ENCODE assay signal across 22 mouse cellular contexts in genomic region chr11:3813340-3813739, GRCm38 (mm10). TPM values are rescaled to one million over a fixed set of nuclear protein-coding genes. Genes with fewer than 3 reads are reported as not detected.
A peak's percentile ranks its signal among the peaks of the same experiment; 100 is the strongest.
DNase-seq lines count a peak whose midpoint lies in the region; ATAC-seq and TF ChIP-seq lines count a peak whose summit lies in the region.
"Had no signal": no experiment of that assay in that cellular context is flagged by ENCODE, and none has a peak within 500 bp of the region (broad histone marks: within the 10 kb centered on the region; RNA-seq: fewer than 3 reads in every experiment).

No protein-coding gene starts in this region.

- H3K27me3 ChIP-seq in kidney, embryonic 14.5 days (ENCODE audit: control insufficient read depth, insufficient read depth, low read length) = no peaks in the 10 kb centered on the region
- H3K27me3 ChIP-seq in kidney, adult 2 months (replicated peaks; ENCODE audit: control insufficient read depth, insufficient read depth, low read length) = no peaks in the 10 kb centered on the region
- H3K27me3 ChIP-seq in kidney, postnatal 0 days (ENCODE audit: insufficient read depth, low read length) = no peaks in the 10 kb centered on the region
- H3K27me3 ChIP-seq: embryonic facial prominence, embryonic 12.5 days; forebrain, embryonic 15.5 days had no signal

- H3K36me3 ChIP-seq in kidney, embryonic 14.5 days (ENCODE audit: control insufficient read depth, insufficient read depth, low read length) = no peaks in the 10 kb centered on the region
- H3K36me3 ChIP-seq in kidney, adult 2 months (ENCODE audit: control insufficient read depth, insufficient read depth, low read length) = no peaks in the 10 kb centered on the region
- H3K36me3 ChIP-seq in kidney, postnatal 0 days (ENCODE audit: insufficient read depth, low read length) = no peaks in the 10 kb centered on the region
- H3K36me3 ChIP-seq: embryonic facial prominence, embryonic 12.5 days; forebrain, embryonic 15.5 days; hindbrain, embryonic 10.5 days had no signal

- H3K4me1 ChIP-seq in kidney, embryonic 14.5 days (ENCODE audit: control insufficient read depth, insufficient read depth, low read length) = no peaks in the 10 kb centered on the region
- H3K4me1 ChIP-seq in kidney, adult 2 months (ENCODE audit: control insufficient read depth, insufficient read depth, low read length) = peaks cover 24% of the 10 kb centered on the region; the same call in 1 of the 2 replicates
- no peaks in the 10 kb centered on the region for H3K4me1 ChIP-seq in kidney, postnatal 0 days (replicated peaks; ENCODE audit: insufficient read depth, low read length)
- H3K4me1 ChIP-seq: forebrain, embryonic 15.5 days had no signal

- no peak overlapping the region for H3K27ac ChIP-seq in kidney, embryonic 14.5 days (ENCODE audit: low read depth, low read length)
- peak overlapping the region; percentile 61 for H3K27ac ChIP-seq in kidney, adult 2 months (ENCODE audit: insufficient read depth, low read depth, low read length)
- H3K27ac ChIP-seq in kidney, postnatal 0 days = no peak overlapping the region
- H3K27ac ChIP-seq: embryonic facial prominence, embryonic 12.5 days; forebrain, embryonic 15.5 days; heart, adult 2 months; hindbrain, embryonic 10.5 days; hindbrain, embryonic 14.5 days had no signal

- DNase-seq in kidney, adult 11 months = peak; percentile 88
- peak; percentile 95 for DNase-seq in kidney, adult 2 months
- no peak for DNase-seq in kidney, postnatal 0 days (ENCODE audit: low spot score)
- DNase-seq in kidney, postnatal 36 days = peak; percentile 82 to 91
- DNase-seq in cerebellum, postnatal 25 days = no peak
- DNase-seq in left cerebral cortex, postnatal 10 days (ENCODE audit: extremely low spot score in 1 of 2, low spot score in 2 of 2) = no peak
- no peak for DNase-seq in adrenal gland, adult (ENCODE audit: inconsistent age in 2 of 2, low spot score in 1 of 2)
- DNase-seq: adrenal gland, adult 2 months; adrenal gland, postnatal 36 days; cerebellum, adult 2 months; cerebellum, postnatal 14 days; gastrocnemius, postnatal 36 days; heart, adult 2 months had no signal

- no peaks in the 10 kb centered on the region for H3K9me3 ChIP-seq in kidney, embryonic 14.5 days (ENCODE audit: control insufficient read depth, low read length)
- H3K9me3 ChIP-seq in kidney, postnatal 0 days (replicated peaks; ENCODE audit: low read length) = no peaks in the 10 kb centered on the region
- H3K9me3 ChIP-seq: embryonic facial prominence, embryonic 12.5 days; forebrain, embryonic 15.5 days; hindbrain, embryonic 10.5 days had no signal

- ATAC-seq in kidney, embryonic 14.5 days (ENCODE audit: low FRiP score, low TSS enrichment) = no peak
- ATAC-seq in kidney, postnatal 0 days (replicated peaks; ENCODE audit: low FRiP score, low read depth) = peak; percentile 71
- ATAC-seq: activated CD4-positive, CD25-positive, alpha-beta regulatory T cell, adult 4 months; forebrain, embryonic 15.5 days; Patski had no signal

- no peak for TF ChIP-seq POLR2A in kidney, adult 2 months (IDR thresholded peaks at IDR 0.05; ENCODE audit: low read depth, low read length)

- TF ChIP-seq CTCF in kidney, adult 2 months (conservative IDR thresholded peaks at IDR 0.05; ENCODE audit: insufficient read depth, insufficient read length, low read depth, low read length) = no peak
- TF ChIP-seq CTCF in kidney, postnatal 0 days (IDR thresholded peaks at IDR 0.05; ENCODE audit: low read depth) = no peak

- no peak overlapping the region for H3K4me2 ChIP-seq in kidney, embryonic 14.5 days (replicated peaks; ENCODE audit: low read depth, low read length)
- no peak overlapping the region for H3K4me2 ChIP-seq in kidney, postnatal 0 days (ENCODE audit: low read length)
- H3K4me2 ChIP-seq: embryonic facial prominence, embryonic 12.5 days; forebrain, embryonic 15.5 days; heart, embryonic 11.5 days; hindbrain, embryonic 14.5 days had no signal

- H3K9ac ChIP-seq in kidney, embryonic 14.5 days (ENCODE audit: low read depth, low read length) = no peak overlapping the region
- no peak overlapping the region for H3K9ac ChIP-seq in kidney, postnatal 0 days (ENCODE audit: low read depth, low read length)
- H3K9ac ChIP-seq: embryonic facial prominence, embryonic 12.5 days; forebrain, embryonic 15.5 days; hindbrain, embryonic 14.5 days had no signal

- intact Hi-C loops in left cerebral cortex, postnatal 10 days (cut with DNase I) = loop anchor here (5.0 kb wide), 1 partner anchor 64 kb away; no protein-coding TSS in a partner anchor

- H3K4me3 ChIP-seq in kidney, embryonic 14.5 days (ENCODE audit: low read length) = no peak overlapping the region
- no peak overlapping the region for H3K4me3 ChIP-seq in kidney, adult 2 months (ENCODE audit: insufficient read depth, low read depth, low read length)
- H3K4me3 ChIP-seq in kidney, postnatal 0 days (replicated peaks; ENCODE audit: low read depth, low read length) = no peak overlapping the region
- H3K4me3 ChIP-seq: embryonic facial prominence, embryonic 12.5 days; forebrain, embryonic 15.5 days; heart, adult 2 months; hindbrain, embryonic 10.5 days had no signal

RNA-seq across cellular contexts. Expression of gene Osbp2, which starts 50.4 kb away (rescaled TPM):
- 0.46 and 0.81 TPM in 2 replicates for polyA plus RNA-seq in kidney, embryonic 14.5 days (2014; fragmentation: Nextera tagmentation; extraction: Ambion mirVana)
- polyA plus RNA-seq in kidney, adult 2 months (2012; rRNA removed) = 3.3 and 4.5 TPM in 2 replicates
- polyA plus RNA-seq in kidney, postnatal 0 days (2015; fragmentation: Nextera tagmentation; extraction: Ambion mirVana) = 1.3 and 1.9 TPM in 2 replicates
- 100 to 1,000 TPM; 125 to 126 TPM for total RNA-seq in left cerebral cortex, postnatal 10 days (2021)
- total RNA-seq: CH12.LX had no signal
- polyA plus RNA-seq: activated CD4-positive, CD25-positive, alpha-beta regulatory T cell, adult 4 months had no signal

Comparison
In these comparisons a context has a peak if more than half of its experiments do, and no peak if none do; other contexts are left out.
1. DNase-seq: peak in kidney, adult 11 months (single experiment), kidney, adult 2 months (single experiment) and kidney, postnatal 36 days (2 of 2); none in kidney, postnatal 0 days (single experiment), cerebellum, postnatal 25 days (0 of 2), left cerebral cortex, postnatal 10 days (0 of 2) and adrenal gland, adult (0 of 2).